Mouse (Mus musculus) bone marrow macrophage, adult 2 months (primary cell): ENCODE measurements at regions not wholly inside any gene's neighbourhood (a gene's known extent, or its start where the extent isn't known, plus 50 kb on each side); places are given as distances from the start of the nearest gene placed in this dataset.

Experiments used
- H3K27ac ChIP-seq: 2 replicates; pipeline ENCODE4 v1.5.1; 2012; ENCODE audit warnings: low read depth, low read length; ENCODE audit not compliant: insufficient read depth
- H3K4me1 ChIP-seq: 2 replicates; pipeline ENCODE4 v1.6.1; 2012; ENCODE audit warnings: low read length; ENCODE audit not compliant: control insufficient read depth, insufficient read depth
- H3K4me3 ChIP-seq: 2 replicates; pipeline ENCODE4 v1.5.1; 2012; ENCODE audit warnings: mild to moderate bottlenecking, low read length, moderate library complexity; ENCODE audit not compliant: insufficient read depth
- CTCF ChIP-seq: IDR thresholded peaks from 2 replicates; pipeline ENCODE4 v1.5.1; 2012; ENCODE audit warnings: low read depth, mild to moderate bottlenecking, low read length, moderate library complexity
- POLR2A ChIP-seq: IDR thresholded peaks from 2 replicates; pipeline ENCODE4 v1.6.1; 2012; ENCODE audit warnings: mild to moderate bottlenecking, low read depth, low read length, borderline replicate concordance

- H3K4me3 ChIP-seq, result no peak overlapping the region
- no peak overlapping the region for H3K27ac ChIP-seq
- no peaks in the 10 kb centered on the region for H3K4me1 ChIP-seq
- no peak for TF ChIP-seq CTCF
- no peak for TF ChIP-seq POLR2A
These were observed 126.0 kb upstream of the Adra1b start for GRCm38 (mm10) chr11:44027046-44027445.

GRCm38 (mm10) chr11:44046083-44046482 is 145.1 kb upstream of the Adra1b start:
- no peaks in the 10 kb centered on the region for H3K4me1 ChIP-seq
- no peak overlapping the region for H3K4me3 ChIP-seq
- TF ChIP-seq CTCF (no peak), POLR2A (no peak)
- H3K27ac ChIP-seq, result no peak overlapping the region

- Histone ChIP-seq H3K27ac (no peak overlapping the region), H3K4me3 (no peak overlapping the region)
- TF ChIP-seq CTCF (no peak), POLR2A (no peak)
These were observed 148.4 kb upstream of the Adra1b start for GRCm38 (mm10) chr11:44049253-44049976.

GRCm38 (mm10) chr11:44052481-44052880 is 151.5 kb upstream of the Adra1b start:
- Histone ChIP-seq H3K4me3 (no peak overlapping the region), H3K4me1 (no peaks in the 10 kb centered on the region), H3K27ac (no peak overlapping the region)
- no peak for TF ChIP-seq POLR2A
- no peak for TF ChIP-seq CTCF

More at GRCm38 (mm10) chr11:44049253-44049976, 148.4 kb upstream of the Adra1b start:
- no peaks in the 10 kb centered on the region for H3K4me1 ChIP-seq

- TF ChIP-seq CTCF, result no peak
- TF ChIP-seq POLR2A, result no peak
- no peak overlapping the region for H3K27ac ChIP-seq
- H3K4me3 ChIP-seq, result no peak overlapping the region
- no peaks in the 10 kb centered on the region for H3K4me1 ChIP-seq
These were observed 161.4 kb upstream of the Adra1b start for GRCm38 (mm10) chr11:44062446-44062845.

GRCm38 (mm10) chr11:44066176-44066575 is 165.2 kb upstream of the Adra1b start:
- H3K27ac ChIP-seq, result no peak overlapping the region
- TF ChIP-seq POLR2A (no peak), CTCF (no peak)
- no peak overlapping the region for H3K4me3 ChIP-seq
- no peaks in the 10 kb centered on the region for H3K4me1 ChIP-seq

GRCm38 (mm10) chr11:44083716-44084115 is 182.7 kb upstream of the Adra1b start:
- TF ChIP-seq CTCF (no peak), POLR2A (no peak)
- Histone ChIP-seq H3K4me1 (no peaks in the 10 kb centered on the region), H3K4me3 (no peak overlapping the region), H3K27ac (no peak overlapping the region)

GRCm38 (mm10) chr11:44086951-44087350 is 185.9 kb upstream of the Adra1b start:
- Histone ChIP-seq H3K4me3 (no peak overlapping the region), H3K27ac (no peak overlapping the region), H3K4me1 (no peaks in the 10 kb centered on the region)
- peak; percentile 32; the same call in 1 of the 2 replicates for TF ChIP-seq CTCF
- no peak for TF ChIP-seq POLR2A

GRCm38 (mm10) chr11:44089514-44089913 is 188.5 kb upstream of the Adra1b start:
- H3K4me3 ChIP-seq, result no peak overlapping the region
- no peak overlapping the region for H3K27ac ChIP-seq
- TF ChIP-seq CTCF, result no peak
- no peak for TF ChIP-seq POLR2A
- H3K4me1 ChIP-seq, result no peaks in the 10 kb centered on the region

- TF ChIP-seq POLR2A (no peak), CTCF (no peak)
- Histone ChIP-seq H3K27ac (no peak overlapping the region), H3K4me3 (no peak overlapping the region), H3K4me1 (no peaks in the 10 kb centered on the region)
These were observed 194.3 kb upstream of the Adra1b start for GRCm38 (mm10) chr11:44095280-44095679.
